Mouse (Mus musculus): ENCODE results near the gene Dpf2. TPM values are rescaled to one million over a fixed set of nuclear protein-coding genes. Genes with fewer than 3 reads are reported as not detected.

The Dpf2 gene
- polyA plus RNA-seq, 1 experiment = 69.3 TPM

GRCm38 (mm10) chr19:5874969-5875480 lies 37.8 kb downstream of the Dpf2 start, which contains the start of gene Frmd8:
Gene Frmd8 (minus strand): TSS chr19:5875274.
- peaks cover 9% of the 10 kb centered on the region for H3K79me3 ChIP-seq (ENCODE audit: low read depth)
- no peaks in the 10 kb centered on the region for H3K27me3 ChIP-seq (ENCODE audit: control insufficient read depth, insufficient read depth, insufficient read length)
- TF ChIP-seq FOSL1 (IDR thresholded peaks at IDR 0.05; ENCODE audit: insufficient read depth, low read length, poor library complexity, severe bottlenecking) (no peak), MAX (IDR thresholded peaks at IDR 0.05) (no peak), CEBPB (IDR thresholded peaks at IDR 0.05; ENCODE audit: low read depth) (no peak), MYOD1 (IDR thresholded peaks at IDR 0.05; ENCODE audit: control insufficient read depth, insufficient read length, low read depth) (no peak), USF1 (IDR thresholded peaks at IDR 0.05; ENCODE audit: low read depth) (no peak), MYOG (IDR thresholded peaks at IDR 0.05; ENCODE audit: control insufficient read depth, extremely low read depth, insufficient read length) (no peak), CTCF (IDR thresholded peaks at IDR 0.05; ENCODE audit: control insufficient read depth, insufficient read depth, insufficient read length) (no peak)
- H3K4me3 ChIP-seq (ENCODE audit: insufficient read depth, poor library complexity, severe bottlenecking) = peak within 1 kb of the TSS; percentile 66
- H3K79me2 ChIP-seq (ENCODE audit: control insufficient read depth, insufficient read depth) = peaks cover 44% of the 10 kb centered on the region
- H3K36me3 ChIP-seq (ENCODE audit: control insufficient read depth, insufficient read depth) = peaks cover 16% of the 10 kb centered on the region
- H3ac ChIP-seq (ENCODE audit: control insufficient read depth, insufficient read length, low read depth) = peak within 1 kb of the TSS; percentile 76

- TF ChIP-seq MYOG (IDR thresholded peaks at IDR 0.05; ENCODE audit: control insufficient read depth, extremely low read depth, insufficient read length) (no peak), FOSL1 (IDR thresholded peaks at IDR 0.05; ENCODE audit: insufficient read depth, low read length, poor library complexity, severe bottlenecking) (no peak), CTCF (IDR thresholded peaks at IDR 0.05; ENCODE audit: control insufficient read depth, insufficient read depth, insufficient read length) (no peak), MAX (IDR thresholded peaks at IDR 0.05) (no peak), MYOD1 (IDR thresholded peaks at IDR 0.05; ENCODE audit: control insufficient read depth, insufficient read length, low read depth) (no peak), USF1 (IDR thresholded peaks at IDR 0.05; ENCODE audit: low read depth) (no peak), CEBPB (IDR thresholded peaks at IDR 0.05; ENCODE audit: low read depth) (no peak)
- Histone ChIP-seq H3K36me3 (ENCODE audit: control insufficient read depth, insufficient read depth) (peaks cover 18% of the 10 kb centered on the region), H3K4me3 (ENCODE audit: insufficient read depth, poor library complexity, severe bottlenecking) (peak overlapping the region; percentile 66), H3K79me3 (ENCODE audit: low read depth) (peaks cover 9% of the 10 kb centered on the region), H3K79me2 (ENCODE audit: control insufficient read depth, insufficient read depth) (peaks cover 44% of the 10 kb centered on the region), H3K27me3 (ENCODE audit: control insufficient read depth, insufficient read depth, insufficient read length) (no peaks in the 10 kb centered on the region), H3ac (ENCODE audit: control insufficient read depth, insufficient read length, low read depth) (peak overlapping the region; percentile 76)
Measured at GRCm38 (mm10) chr19:5874391-5874968, 38.3 kb downstream of the Dpf2 start.

- Histone ChIP-seq H3K27me3 (ENCODE audit: control insufficient read depth, insufficient read depth, insufficient read length) (no peaks in the 10 kb centered on the region), H3K4me3 (ENCODE audit: insufficient read depth, poor library complexity, severe bottlenecking) (no peak overlapping the region)
- TF ChIP-seq MYOD1 (IDR thresholded peaks at IDR 0.05; ENCODE audit: control insufficient read depth, insufficient read length, low read depth) (no peak), FOSL1 (IDR thresholded peaks at IDR 0.05; ENCODE audit: insufficient read depth, low read length, poor library complexity, severe bottlenecking) (no peak), MAX (IDR thresholded peaks at IDR 0.05) (no peak), CEBPB (IDR thresholded peaks at IDR 0.05; ENCODE audit: low read depth) (no peak)
Measured at GRCm38 (mm10) chr19:5872931-5873556, 39.8 kb downstream of the Dpf2 start.

GRCm38 (mm10) chr19:5872528-5872927 lies 40.3 kb downstream of the Dpf2 start:
- H3K36me3 ChIP-seq (ENCODE audit: control insufficient read depth, insufficient read depth) = peaks cover 18% of the 10 kb centered on the region
- H3K27me3 ChIP-seq (ENCODE audit: control insufficient read depth, insufficient read depth, insufficient read length) = no peaks in the 10 kb centered on the region
- H3ac ChIP-seq (ENCODE audit: control insufficient read depth, insufficient read length, low read depth) = no peak overlapping the region
- peaks cover 35% of the 10 kb centered on the region for H3K79me2 ChIP-seq (ENCODE audit: control insufficient read depth, insufficient read depth)
- TF ChIP-seq MAX (IDR thresholded peaks at IDR 0.05) (no peak), MYOG (IDR thresholded peaks at IDR 0.05; ENCODE audit: control insufficient read depth, extremely low read depth, insufficient read length) (no peak), CEBPB (IDR thresholded peaks at IDR 0.05; ENCODE audit: low read depth) (no peak), MYOD1 (IDR thresholded peaks at IDR 0.05; ENCODE audit: control insufficient read depth, insufficient read length, low read depth) (no peak), USF1 (IDR thresholded peaks at IDR 0.05; ENCODE audit: low read depth) (no peak), CTCF (IDR thresholded peaks at IDR 0.05; ENCODE audit: control insufficient read depth, insufficient read depth, insufficient read length) (no peak), FOSL1 (IDR thresholded peaks at IDR 0.05; ENCODE audit: insufficient read depth, low read length, poor library complexity, severe bottlenecking) (no peak)
- no peak overlapping the region for H3K4me3 ChIP-seq (ENCODE audit: insufficient read depth, poor library complexity, severe bottlenecking)
- H3K79me3 ChIP-seq (ENCODE audit: low read depth) = peaks cover 9% of the 10 kb centered on the region

More at GRCm38 (mm10) chr19:5872931-5873556, 39.8 kb downstream of the Dpf2 start:
- H3K36me3 ChIP-seq (ENCODE audit: control insufficient read depth, insufficient read depth) = peaks cover 18% of the 10 kb centered on the region
- H3ac ChIP-seq (ENCODE audit: control insufficient read depth, insufficient read length, low read depth) = no peak overlapping the region
- peaks cover 35% of the 10 kb centered on the region for H3K79me2 ChIP-seq (ENCODE audit: control insufficient read depth, insufficient read depth)
- H3K79me3 ChIP-seq (ENCODE audit: low read depth) = peaks cover 9% of the 10 kb centered on the region

- TF ChIP-seq MYOG (IDR thresholded peaks at IDR 0.05; ENCODE audit: control insufficient read depth, extremely low read depth, insufficient read length) (no peak), MAX (IDR thresholded peaks at IDR 0.05) (no peak), MYOD1 (IDR thresholded peaks at IDR 0.05; ENCODE audit: control insufficient read depth, insufficient read length, low read depth) (no peak), CEBPB (IDR thresholded peaks at IDR 0.05; ENCODE audit: low read depth) (no peak), CTCF (IDR thresholded peaks at IDR 0.05; ENCODE audit: control insufficient read depth, insufficient read depth, insufficient read length) (no peak), USF1 (IDR thresholded peaks at IDR 0.05; ENCODE audit: low read depth) (no peak), FOSL1 (IDR thresholded peaks at IDR 0.05; ENCODE audit: insufficient read depth, low read length, poor library complexity, severe bottlenecking) (no peak)
- Histone ChIP-seq H3K27me3 (ENCODE audit: control insufficient read depth, insufficient read depth, insufficient read length) (no peaks in the 10 kb centered on the region), H3ac (ENCODE audit: control insufficient read depth, insufficient read length, low read depth) (no peak overlapping the region), H3K79me2 (ENCODE audit: control insufficient read depth, insufficient read depth) (peaks cover 35% of the 10 kb centered on the region), H3K4me3 (ENCODE audit: insufficient read depth, poor library complexity, severe bottlenecking) (no peak overlapping the region), H3K36me3 (ENCODE audit: control insufficient read depth, insufficient read depth) (peaks cover 19% of the 10 kb centered on the region), H3K79me3 (ENCODE audit: low read depth) (peaks cover 9% of the 10 kb centered on the region)
Measured at GRCm38 (mm10) chr19:5871683-5872082, 41.1 kb downstream of the Dpf2 start.
